Mouse (Mus musculus) megakaryocyte, adult 5-6 weeks (primary cell): ENCODE measurements around the gene Emc8. TPM values are rescaled to one million over a fixed set of nuclear protein-coding genes. Genes with fewer than 3 reads are reported as not detected.

Source experiments
- ATAC-seq: 2 replicates; pipeline ENCODE4 v1.8.0; 2016; ENCODE audit warnings: mild to moderate bottlenecking, inconsistent platforms; ENCODE audit not compliant: poor library complexity, severe bottlenecking
- total RNA-seq, 2 experiments: library from RNA; stranded (forward) in 1 of 2; stranded (reverse) in 1 of 2; fragments of 153-499, 151-499 nt in 1 of 2; fragments of 221-1000, 200-1000 nt in 1 of 2; gene quantifications; 2 replicates each; pipeline versions ENCODE4 v1.2.3 to v1.2.4; 2015 to 2017

Gene Emc8
- total RNA-seq, 2 experiments from 2014 or later: 48.7 to 51.3 TPM

GRCm38 (mm10) chr8:120610824-120611223 is 57.5 kb downstream of the Emc8 start:
- no peak for ATAC-seq

- peak; percentile 96 for ATAC-seq
Observed at GRCm38 (mm10) chr8:120607885-120608284, 60.5 kb downstream of the Emc8 start.

GRCm38 (mm10) chr8:120607460-120607859 is 60.9 kb downstream of the Emc8 start:
- 0 out of 2 replicates have a peak, but pooled peaks have one; percentile 6 for ATAC-seq

Other genes starting within 250 kb of the Emc8 start
- gene Gins2, start 79.3 kb downstream of the Emc8 start, total RNA-seq (2015): 28.3 and 31.8 TPM in 2 replicates
- 23.2 and 28.9 TPM in 2 replicates for gene Gins2, start 79.3 kb downstream of the Emc8 start, total RNA-seq (2017)
- 0.18 TPM in 1 of 2 replicates, not detected in the other for gene 1190005I06Rik, start 20.9 kb downstream of the Emc8 start, total RNA-seq (2015)
- not detected in 2 replicates for gene 1190005I06Rik, start 20.9 kb downstream of the Emc8 start, total RNA-seq (2017)
- gene Gm27021, start 494 bp downstream of the Emc8 start, total RNA-seq (2015): not detected in 2 replicates
- gene Gm27021, start 494 bp downstream of the Emc8 start, total RNA-seq (2017): 0.29 TPM in 1 of 2 replicates, not detected in the other
- gene Cox4i1, start 351 bp downstream of the Emc8 start, total RNA-seq (2015): 776 and 796 TPM in 2 replicates
- gene Cox4i1, start 351 bp downstream of the Emc8 start, total RNA-seq (2017): 479 and 480 TPM in 2 replicates
- gene Irf8, start 67.8 kb upstream of the Emc8 start, total RNA-seq (2015): 167 and 175 TPM in 2 replicates
- 282 and 289 TPM in 2 replicates for gene Irf8, start 67.8 kb upstream of the Emc8 start, total RNA-seq (2017)